ENCODE assay signal across 10 mouse cellular contexts in the genomic region with DNA sequence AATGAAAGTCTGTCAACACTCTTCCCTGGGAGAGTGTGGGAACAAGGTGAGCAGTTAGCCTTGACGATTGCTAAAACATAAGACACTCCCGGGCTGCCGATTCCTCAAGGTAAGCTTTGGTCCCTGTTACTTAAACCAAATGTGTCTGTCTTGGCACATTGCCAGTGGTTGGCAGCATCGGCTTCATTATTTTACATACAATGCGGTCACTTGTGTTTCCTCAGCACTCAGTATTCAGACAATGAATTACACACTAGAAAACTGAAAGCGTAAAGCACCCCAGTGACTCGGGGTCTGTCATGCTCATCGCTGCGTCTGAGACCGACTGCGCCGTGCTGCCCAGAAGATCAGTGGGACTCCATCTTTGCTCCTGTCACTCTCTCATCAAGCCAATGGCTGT.
DNase-seq lines count a peak whose midpoint lies in the region; ATAC-seq lines count a peak whose summit lies in the region.
"Had no signal": no experiment of that assay in that cellular context is flagged by ENCODE, and none has a peak within 500 bp of the region (broad histone marks: within the 10 kb centered on the region; RNA-seq: fewer than 3 reads in every experiment).

No protein-coding gene starts in this region.

- no peak overlapping the region for H3K9ac ChIP-seq in embryonic facial prominence, embryonic 11.5 days (replicated peaks; ENCODE audit: low read length)
- H3K9ac ChIP-seq in forebrain, embryonic 12.5 days: no peak overlapping the region
- H3K9ac ChIP-seq in neural tube, embryonic 14.5 days (replicated peaks; ENCODE audit: low read depth, low read length): no peak overlapping the region
- H3K9ac ChIP-seq: heart, embryonic 13.5 days; limb, embryonic 13.5 days had no signal

- no peak for ATAC-seq in embryonic facial prominence, embryonic 11.5 days (replicated peaks; ENCODE audit: insufficient number of reproducible peaks, low FRiP score, low TSS enrichment, low read depth)
- 0 out of 2 replicates have a peak, but pooled peaks have one; percentile 36 for ATAC-seq in forebrain, embryonic 12.5 days (ENCODE audit: low FRiP score)
- ATAC-seq in neural tube, embryonic 14.5 days (ENCODE audit: low read depth): peak; percentile 88

- no peaks in the 10 kb centered on the region for H3K4me1 ChIP-seq in embryonic facial prominence, embryonic 11.5 days (ENCODE audit: control insufficient read depth, insufficient read depth, low read length)
- H3K4me1 ChIP-seq in embryonic facial prominence, embryonic 10.5 days: no peaks in the 10 kb centered on the region
- no peaks in the 10 kb centered on the region for H3K4me1 ChIP-seq in forebrain, embryonic 12.5 days
- no peaks in the 10 kb centered on the region for H3K4me1 ChIP-seq in neural tube, embryonic 14.5 days (ENCODE audit: control insufficient read depth, insufficient read depth, low read length)
- H3K4me1 ChIP-seq: heart, embryonic 13.5 days; limb, embryonic 13.5 days had no signal

- intact Hi-C loops in gastrocnemius, postnatal 14 days (cut with DNase I; ENCODE audit: low total_unique reads): no loop called here

- no peaks in the 10 kb centered on the region for H3K36me3 ChIP-seq in embryonic facial prominence, embryonic 11.5 days (replicated peaks; ENCODE audit: control insufficient read depth, insufficient read depth, low read depth, low read length)
- no peaks in the 10 kb centered on the region for H3K36me3 ChIP-seq in embryonic facial prominence, embryonic 10.5 days (replicated peaks)
- no peaks in the 10 kb centered on the region for H3K36me3 ChIP-seq in forebrain, embryonic 12.5 days (replicated peaks)
- no peaks in the 10 kb centered on the region for H3K36me3 ChIP-seq in neural tube, embryonic 14.5 days (ENCODE audit: control insufficient read depth, insufficient read depth, low read length)
- H3K36me3 ChIP-seq: heart, embryonic 13.5 days; limb, embryonic 13.5 days had no signal

- no peaks in the 10 kb centered on the region for H3K9me3 ChIP-seq in embryonic facial prominence, embryonic 11.5 days (replicated peaks; ENCODE audit: control insufficient read depth, low read length)
- no peaks in the 10 kb centered on the region for H3K9me3 ChIP-seq in embryonic facial prominence, embryonic 10.5 days
- H3K9me3 ChIP-seq in forebrain, embryonic 12.5 days: no peaks in the 10 kb centered on the region
- H3K9me3 ChIP-seq in neural tube, embryonic 14.5 days (ENCODE audit: control insufficient read depth, low read length): no peaks in the 10 kb centered on the region
- H3K9me3 ChIP-seq: heart, embryonic 13.5 days; limb, embryonic 13.5 days had no signal

- peak; percentile 12 for DNase-seq in embryonic facial prominence, embryonic 11.5 days (ENCODE audit: low spot score)
- DNase-seq in embryonic facial prominence, embryonic 10.5 days (ENCODE audit: low spot score): no peak
- DNase-seq in layer of hippocampus, postnatal 10 days (ENCODE audit: low spot score in 2 of 2): peak; percentile 24 to 50
- no peak for DNase-seq in testis, postnatal 14 days (ENCODE audit: low spot score)
- DNase-seq in gastrocnemius, postnatal 10 days: no peak
- DNase-seq in gastrocnemius, postnatal 14 days: no peak

- H3K27me3 ChIP-seq in embryonic facial prominence, embryonic 11.5 days (ENCODE audit: control insufficient read depth, insufficient read depth, low read length): no peaks in the 10 kb centered on the region
- H3K27me3 ChIP-seq in embryonic facial prominence, embryonic 10.5 days (replicated peaks; ENCODE audit: low read depth, poor library complexity, severe bottlenecking): no peaks in the 10 kb centered on the region
- H3K27me3 ChIP-seq in forebrain, embryonic 12.5 days: no peaks in the 10 kb centered on the region
- H3K27me3 ChIP-seq in neural tube, embryonic 14.5 days (ENCODE audit: control insufficient read depth, insufficient read depth, low read length): no peaks in the 10 kb centered on the region
- H3K27me3 ChIP-seq: heart, embryonic 13.5 days; limb, embryonic 13.5 days had no signal

- H3K4me3 ChIP-seq in embryonic facial prominence, embryonic 11.5 days (ENCODE audit: low read depth, low read length): no peak overlapping the region
- H3K4me3 ChIP-seq in embryonic facial prominence, embryonic 10.5 days: no peak overlapping the region
- H3K4me3 ChIP-seq in forebrain, embryonic 12.5 days (replicated peaks): no peak overlapping the region
- H3K4me3 ChIP-seq in neural tube, embryonic 14.5 days (ENCODE audit: low read depth, low read length): no peak overlapping the region
- H3K4me3 ChIP-seq: heart, embryonic 13.5 days; limb, embryonic 13.5 days had no signal

- no peak overlapping the region for H3K4me2 ChIP-seq in embryonic facial prominence, embryonic 11.5 days (ENCODE audit: low read depth, low read length)
- H3K4me2 ChIP-seq in forebrain, embryonic 12.5 days: no peak overlapping the region
- peak overlapping the region; percentile 38 for H3K4me2 ChIP-seq in neural tube, embryonic 14.5 days (ENCODE audit: low read depth, low read length)
- H3K4me2 ChIP-seq: heart, embryonic 13.5 days; limb, embryonic 13.5 days had no signal

- no peak overlapping the region for H3K27ac ChIP-seq in embryonic facial prominence, embryonic 11.5 days (replicated peaks; ENCODE audit: low read depth, low read length)
- no peak overlapping the region for H3K27ac ChIP-seq in embryonic facial prominence, embryonic 10.5 days (replicated peaks)
- H3K27ac ChIP-seq in forebrain, embryonic 12.5 days: no peak overlapping the region
- no peak overlapping the region for H3K27ac ChIP-seq in neural tube, embryonic 14.5 days (ENCODE audit: low read depth, low read length)
- H3K27ac ChIP-seq: heart, embryonic 13.5 days; limb, embryonic 13.5 days had no signal

- 89% methylated on average over 12 of the region's 12 CpGs for WGBS in embryonic facial prominence, embryonic 11.5 days
- WGBS in embryonic facial prominence, embryonic 10.5 days: 91% methylated on average over 12 of the region's 12 CpGs
- 69% methylated on average over 12 of the region's 12 CpGs for WGBS in forebrain, embryonic 12.5 days
- 25% methylated on average over 12 of the region's 12 CpGs for WGBS in neural tube, embryonic 14.5 days

Comparison
In these comparisons a context has a peak if more than half of its experiments do, and no peak if none do; other contexts are left out.
1. DNase-seq: peak in embryonic facial prominence, embryonic 11.5 days (single experiment) and layer of hippocampus, postnatal 10 days (2 of 2); none in embryonic facial prominence, embryonic 10.5 days (single experiment), testis, postnatal 14 days (single experiment), gastrocnemius, postnatal 10 days (single experiment) and gastrocnemius, postnatal 14 days (single experiment).